Mouse (Mus musculus) testis, adult 2 months (tissue): ENCODE results near the gene Flt3l.

ENCODE experiments used
- CTCF ChIP-seq: fragments of 200-500 bp; IDR thresholded peaks from 2 replicates; pipeline ENCODE4 v1.5.1; 2012; ENCODE audit warnings: low read depth, mild to moderate bottlenecking, inconsistent platforms, low read length, moderate library complexity; ENCODE audit not compliant: control insufficient read depth, insufficient read depth, insufficient replicate concordance
- POLR2A ChIP-seq: fragments of 200-500 bp; IDR thresholded peaks from 2 replicates; pipeline ENCODE4 v1.6.1; 2012; ENCODE audit warnings: low read depth, mild to moderate bottlenecking, inconsistent platforms, low read length, moderate library complexity; ENCODE audit not compliant: control insufficient read depth

DNA sequence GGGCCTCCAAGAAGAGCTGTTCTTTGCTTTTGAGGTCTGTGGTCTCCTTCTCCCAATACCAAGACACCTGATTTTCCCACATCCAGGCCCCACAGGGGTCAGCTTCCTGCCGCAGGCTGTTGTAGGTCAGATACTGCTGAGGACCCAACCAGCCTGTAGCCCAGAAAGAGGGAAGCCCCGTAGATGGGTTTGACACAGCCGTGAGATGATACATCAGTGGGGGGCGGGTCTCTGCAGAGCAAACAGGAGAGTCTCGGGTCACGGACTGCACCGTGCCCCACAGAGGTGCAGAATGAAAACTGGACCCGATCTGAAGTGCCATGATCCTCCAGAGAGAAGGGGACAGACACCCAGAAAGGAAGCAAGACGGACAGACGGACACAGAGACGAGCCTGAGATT is 33.8 kb downstream of the Flt3l start:
- no peak for TF ChIP-seq CTCF
- no peak for TF ChIP-seq POLR2A
